Mouse (Mus musculus) brain, embryonic 14.5 days (tissue): Measurements from ENCODE around the gene Hectd4.

ENCODE experiments used
- CTCF ChIP-seq: fragments of 200-500 bp; IDR thresholded peaks from 2 replicates; pipeline ENCODE4 v1.5.1; 2012; ENCODE audit warnings: inconsistent platforms, mild to moderate bottlenecking, moderate library complexity, borderline replicate concordance; ENCODE audit not compliant: insufficient read depth, insufficient read length; ENCODE audit errors: extremely low read depth
- POLR2A ChIP-seq: fragments of 200-500 bp; IDR thresholded peaks from 2 replicates; pipeline ENCODE4 v1.6.1; 2012; ENCODE audit warnings: mild to moderate bottlenecking, inconsistent platforms, borderline replicate concordance; ENCODE audit not compliant: poor library complexity, insufficient read depth, insufficient read length, severe bottlenecking; ENCODE audit errors: extremely low read depth

DNA sequence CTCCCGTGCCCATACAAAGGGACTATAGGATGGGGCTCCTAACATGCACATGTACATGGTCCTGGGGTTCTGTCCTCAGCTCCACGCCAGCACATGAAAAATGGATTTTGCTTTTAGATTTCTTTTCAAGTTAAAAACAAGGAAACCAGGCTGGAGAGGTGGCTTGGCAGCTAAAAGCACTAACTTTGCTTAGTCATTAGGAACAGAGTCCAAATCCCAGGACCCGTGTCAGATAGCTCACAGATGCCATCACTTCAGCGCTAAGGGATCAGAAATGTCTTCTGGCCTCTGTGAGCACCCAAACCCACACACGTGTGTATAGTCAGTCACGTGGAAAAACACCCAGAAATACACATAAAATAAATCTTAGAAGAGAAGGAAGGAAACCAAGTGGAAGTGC, 116.8 kb downstream of the Hectd4 start:
- no peak for TF ChIP-seq CTCF
- no peak for TF ChIP-seq POLR2A
